Mouse (Mus musculus) limb, embryonic 10.5 days (tissue): Measurements from ENCODE around the gene Dchs1. TPM values are rescaled to one million over a fixed set of nuclear protein-coding genes. Genes with fewer than 3 reads are reported as not detected.
A peak's percentile ranks its signal among the peaks of the same experiment; 100 is the strongest.
"Not testable (repeated sequence)": the region's sequence is repeated elsewhere in the genome, so short reads cannot be mapped to it uniquely, and the experiment has no call there.

Source experiments
- DNase-seq: peaks from one replicate; pipeline ENCODE4 v3.0.0-alpha.2; 2017; ENCODE audit warnings: low spot score
- H3K27ac ChIP-seq: fragments of 300-500 bp; sonication (generic); 2 replicates; pipeline ENCODE4 v1.5.1; 2016; ENCODE audit warnings: mild to moderate bottlenecking
- H3K27me3 ChIP-seq: fragments of 300-500 bp; sonication (generic); 2 replicates; pipeline ENCODE4 v1.6.1; 2016; ENCODE audit warnings: low read depth, mild to moderate bottlenecking; ENCODE audit not compliant: poor library complexity, severe bottlenecking
- H3K36me3 ChIP-seq: fragments of 300-500 bp; sonication (generic); 2 replicates; pipeline ENCODE4 v1.6.1; 2016; ENCODE audit warnings: mild to moderate bottlenecking, moderate library complexity
- H3K4me1 ChIP-seq: fragments of 300-500 bp; sonication (generic); 2 replicates; pipeline ENCODE4 v1.6.1; 2016
- H3K4me3 ChIP-seq: fragments of 300-500 bp; sonication (generic); 2 replicates; pipeline ENCODE4 v1.5.1; 2016; ENCODE audit warnings: mild to moderate bottlenecking, moderate library complexity
- H3K9me3 ChIP-seq: fragments of 300-500 bp; sonication (generic); replicated peaks from 2 replicates; pipeline ENCODE4 v1.6.1; 2016; ENCODE audit warnings: mild to moderate bottlenecking
- WGBS: fragments of 180-500 bp; shearing (Covaris S2); methylation state at CpG from one replicate; pipeline ENCODE4 v1.1.7; 2016; 5-methylcytosine and 5-hydroxymethylcytosine counted together
- polyA plus RNA-seq: library from polyadenylated mRNA; unstranded; fragments of >200 nt; fragmentation: Nextera tagmentation; extraction: Ambion mirVana; gene quantifications from 2 replicates; pipeline ENCODE4 v1.2.1, GENCODE M21; 2016

Gene Dchs1
- polyA plus RNA-seq, 1 experiment from 2014 or later: 21.2 TPM

GRCm38 (mm10) chr7:105736911-105737521 is 50.4 kb downstream of the Dchs1 start, which contains the start of gene Rrp8:
Gene Rrp8 (minus strand): TSS chr7:105737385.
- H3K36me3 ChIP-seq: peaks cover 55% of the 10 kb centered on the region
- no peaks in the 10 kb centered on the region for H3K9me3 ChIP-seq
- H3K27ac ChIP-seq: peak within 1 kb of the TSS; percentile 94
- no peaks in the 10 kb centered on the region for H3K27me3 ChIP-seq
- peak; percentile 66 for DNase-seq
- H3K4me3 ChIP-seq: peak within 1 kb of the TSS; percentile 74
- WGBS: under 1% methylated on average over 30 of the region's 30 CpGs
- peaks cover 33% of the 10 kb centered on the region for H3K4me1 ChIP-seq

GRCm38 (mm10) chr7:105736264-105736901 is 51.1 kb downstream of the Dchs1 start, which contains the start of gene Ilk:
Gene Ilk (plus strand): TSS chr7:105736592.
- Histone ChIP-seq H3K27ac (peak within 1 kb of the TSS; percentile 94), H3K27me3 (no peaks in the 10 kb centered on the region), H3K9me3 (no peaks in the 10 kb centered on the region), H3K4me3 (peak within 1 kb of the TSS; percentile 74), H3K36me3 (peaks cover 55% of the 10 kb centered on the region), H3K4me1 (peaks cover 33% of the 10 kb centered on the region)
- peak; percentile 90 for DNase-seq
- under 1% methylated on average over 62 of the region's 62 CpGs for WGBS

GRCm38 (mm10) chr7:105735464-105735863 is 52.0 kb downstream of the Dchs1 start:
- Histone ChIP-seq H3K4me1 (peaks cover 33% of the 10 kb centered on the region), H3K27ac (peak overlapping the region; percentile 94), H3K4me3 (peak overlapping the region; percentile 74), H3K36me3 (peaks cover 55% of the 10 kb centered on the region)
- not testable (repeated sequence) for H3K9me3 ChIP-seq, DNase-seq, H3K27me3 ChIP-seq
- 54% methylated on average over 4 of the region's 4 CpGs for WGBS

GRCm38 (mm10) chr7:105734826-105735225 is 52.6 kb downstream of the Dchs1 start:
- WGBS: 92% methylated on average over 8 of the region's 8 CpGs
- peaks cover 55% of the 10 kb centered on the region for H3K36me3 ChIP-seq
- peaks cover 33% of the 10 kb centered on the region for H3K4me1 ChIP-seq
- no peaks in the 10 kb centered on the region for H3K27me3 ChIP-seq
- H3K27ac ChIP-seq: no peak overlapping the region
- H3K4me3 ChIP-seq: peak overlapping the region; percentile 74; the same call in 1 of the 2 replicates
- H3K9me3 ChIP-seq: no peaks in the 10 kb centered on the region
- DNase-seq: no peak

- no peak overlapping the region for H3K4me3 ChIP-seq
- H3K36me3 ChIP-seq: peaks cover 63% of the 10 kb centered on the region
- H3K27me3 ChIP-seq: no peaks in the 10 kb centered on the region
- no peaks in the 10 kb centered on the region for H3K9me3 ChIP-seq
- DNase-seq: no peak
- H3K4me1 ChIP-seq: peaks cover 26% of the 10 kb centered on the region
- H3K27ac ChIP-seq: no peak overlapping the region
- 97% methylated on average over 11 of the region's 11 CpGs for WGBS
Observed at GRCm38 (mm10) chr7:105733836-105734235, 53.6 kb downstream of the Dchs1 start.

GRCm38 (mm10) chr7:105728701-105729428 is 58.6 kb downstream of the Dchs1 start:
- DNase-seq: no peak
- no peaks in the 10 kb centered on the region for H3K27me3 ChIP-seq
- 87% methylated on average over 6 of the region's 6 CpGs for WGBS
- no peaks in the 10 kb centered on the region for H3K4me1 ChIP-seq
- no peaks in the 10 kb centered on the region for H3K9me3 ChIP-seq
- no peak overlapping the region for H3K27ac ChIP-seq
- H3K36me3 ChIP-seq: peaks cover 54% of the 10 kb centered on the region
- H3K4me3 ChIP-seq: no peak overlapping the region

- Histone ChIP-seq H3K4me3 (no peak overlapping the region), H3K27me3 (no peaks in the 10 kb centered on the region), H3K36me3 (peaks cover 35% of the 10 kb centered on the region), H3K9me3 (no peaks in the 10 kb centered on the region), H3K4me1 (no peaks in the 10 kb centered on the region), H3K27ac (no peak overlapping the region)
- no peak for DNase-seq
- WGBS: 95% methylated on average over 4 of the region's 4 CpGs
Observed at GRCm38 (mm10) chr7:105726980-105727325, 60.5 kb downstream of the Dchs1 start.

GRCm38 (mm10) chr7:105726144-105726979 is 61.1 kb downstream of the Dchs1 start:
- no peak overlapping the region for H3K4me3 ChIP-seq
- peaks cover 29% of the 10 kb centered on the region for H3K36me3 ChIP-seq
- H3K4me1 ChIP-seq: no peaks in the 10 kb centered on the region
- no peak for DNase-seq
- no peaks in the 10 kb centered on the region for H3K27me3 ChIP-seq
- H3K27ac ChIP-seq: no peak overlapping the region
- H3K9me3 ChIP-seq: no peaks in the 10 kb centered on the region
- WGBS: 88% methylated on average over 4 of the region's 4 CpGs

GRCm38 (mm10) chr7:105721916-105722315 is 65.5 kb downstream of the Dchs1 start:
- no peak overlapping the region for H3K27ac ChIP-seq
- no peak for DNase-seq
- H3K4me1 ChIP-seq: no peaks in the 10 kb centered on the region
- no peaks in the 10 kb centered on the region for H3K27me3 ChIP-seq
- H3K36me3 ChIP-seq: no peaks in the 10 kb centered on the region; the same call in 1 of the 2 replicates
- H3K4me3 ChIP-seq: no peak overlapping the region
- no peaks in the 10 kb centered on the region for H3K9me3 ChIP-seq
- WGBS: 87% methylated on average over 2 of the region's 2 CpGs

- DNase-seq: no peak
- Histone ChIP-seq H3K27ac (no peak overlapping the region), H3K9me3 (no peaks in the 10 kb centered on the region), H3K27me3 (no peaks in the 10 kb centered on the region), H3K36me3 (no peaks in the 10 kb centered on the region), H3K4me3 (no peak overlapping the region), H3K4me1 (no peaks in the 10 kb centered on the region)
- WGBS: 64% methylated on average over 3 of the region's 3 CpGs
Observed at GRCm38 (mm10) chr7:105715366-105715765, 72.1 kb downstream of the Dchs1 start.

- Histone ChIP-seq H3K27me3 (no peaks in the 10 kb centered on the region), H3K9me3 (no peaks in the 10 kb centered on the region), H3K27ac (no peak overlapping the region), H3K4me1 (no peaks in the 10 kb centered on the region), H3K4me3 (no peak overlapping the region), H3K36me3 (no peaks in the 10 kb centered on the region)
- DNase-seq: no peak
- 91% methylated on average over 5 of the region's 5 CpGs for WGBS
Observed at GRCm38 (mm10) chr7:105708733-105709132, 78.7 kb downstream of the Dchs1 start.

- H3K4me3 ChIP-seq: no peak overlapping the region
- H3K4me1 ChIP-seq: no peaks in the 10 kb centered on the region
- no peaks in the 10 kb centered on the region for H3K9me3 ChIP-seq
- H3K27ac ChIP-seq: no peak overlapping the region
- 92% methylated on average over 4 of the region's 4 CpGs for WGBS
- no peaks in the 10 kb centered on the region for H3K27me3 ChIP-seq
- no peaks in the 10 kb centered on the region for H3K36me3 ChIP-seq
- no peak for DNase-seq
Observed at GRCm38 (mm10) chr7:105703816-105704215, 83.6 kb downstream of the Dchs1 start.
